Mouse (Mus musculus) lung, postnatal 0 days (tissue): ENCODE results near the gene Macf1. TPM values are rescaled to one million over a fixed set of nuclear protein-coding genes. Genes with fewer than 3 reads are reported as not detected.
"Not testable (repeated sequence)": the region's sequence is repeated elsewhere in the genome, so short reads cannot be mapped to it uniquely, and the experiment has no call there.

Experiments
- ATAC-seq: fragments of 200-750 bp; cut with Nextera tagmentation; 2 replicates; pipeline ENCODE4 v1.8.0; 2017; ENCODE audit warnings: moderate library complexity
- DNase-seq: peaks from one replicate; pipeline ENCODE4 v3.0.0-alpha.2; 2016; ENCODE audit warnings: low spot score
- H3K27ac ChIP-seq: fragments of 300-500 bp; sonication (generic); 2 replicates; pipeline ENCODE4 v1.5.1; 2014; ENCODE audit warnings: antibody characterized with exemption, mild to moderate bottlenecking, low read length, mixed read lengths
- H3K27me3 ChIP-seq: fragments of 300-500 bp; sonication (generic); replicated peaks from 2 replicates; pipeline ENCODE4 v1.6.1; 2014; ENCODE audit warnings: low read length, mixed read lengths; ENCODE audit not compliant: insufficient read depth
- H3K36me3 ChIP-seq: fragments of 300-500 bp; sonication (generic); 2 replicates; pipeline ENCODE4 v1.6.1; 2014; ENCODE audit warnings: low read length, mixed read lengths; ENCODE audit not compliant: insufficient read depth
- H3K4me1 ChIP-seq: fragments of 300-500 bp; sonication (generic); 2 replicates; pipeline ENCODE4 v1.6.1; 2014; ENCODE audit warnings: antibody characterized with exemption, low read depth, low read length, mixed read lengths; ENCODE audit not compliant: insufficient read depth
- H3K4me2 ChIP-seq: fragments of 300-500 bp; sonication (generic); replicated peaks from 2 replicates; pipeline ENCODE4 v1.6.1; 2014; ENCODE audit warnings: low read depth, mild to moderate bottlenecking, low read length, moderate library complexity, mixed read lengths
- H3K4me3 ChIP-seq: fragments of 300-500 bp; sonication (generic); 2 replicates; pipeline ENCODE4 v1.5.1; 2014; ENCODE audit warnings: low read depth, low read length
- H3K9ac ChIP-seq: fragments of 300-500 bp; sonication (generic); replicated peaks from 2 replicates; pipeline ENCODE4 v1.6.1; 2014; ENCODE audit warnings: low read depth, mild to moderate bottlenecking
- H3K9me3 ChIP-seq: fragments of 300-500 bp; sonication (generic); 2 replicates; pipeline ENCODE4 v1.6.1; 2016; ENCODE audit warnings: low read length, mixed read lengths
- CTCF ChIP-seq: IDR thresholded peaks from 2 replicates; pipeline ENCODE4 v1.5.1; 2016; ENCODE audit warnings: antibody characterized with exemption, mild to moderate bottlenecking
- EP300 ChIP-seq: IDR thresholded peaks from 2 replicates; pipeline ENCODE4 v1.6.1; 2016; ENCODE audit warnings: antibody characterized with exemption, mild to moderate bottlenecking, control low read depth
- WGBS: fragments of 180-500 bp; shearing (Covaris S2); extraction: QIAGEN DNeasy Blood & Tissue Kit; methylation state at CpG from one replicate; pipeline ENCODE4 v1.1.7; 2014; 5-methylcytosine and 5-hydroxymethylcytosine counted together
- polyA plus RNA-seq: library from polyadenylated mRNA; unstranded; fragments of >200 nt; fragmentation: Nextera tagmentation; extraction: Ambion mirVana; gene quantifications from 2 replicates; pipeline ENCODE4 v1.2.1, GENCODE M21; 2015

Gene Macf1
- polyA plus RNA-seq, 1 experiment from 2014 or later = 181 TPM

DNA sequence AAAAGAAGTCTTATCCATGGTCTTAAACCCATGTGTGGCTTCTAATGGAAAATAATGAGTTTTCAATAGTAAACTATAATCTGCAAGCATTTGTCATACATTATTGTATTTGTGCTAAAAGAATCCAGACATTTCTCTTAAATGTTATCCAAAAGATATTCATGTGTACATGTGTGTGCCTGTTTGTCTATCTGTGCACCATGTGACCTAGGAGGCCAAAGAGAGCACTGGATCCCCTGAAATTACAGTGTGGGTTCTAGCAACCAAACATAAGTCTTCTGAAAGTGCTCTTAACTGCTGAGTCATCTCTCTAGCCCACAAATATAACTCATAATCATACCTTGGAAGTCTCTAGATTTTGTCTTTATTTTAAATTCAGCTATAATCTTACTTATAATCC is 234.9 kb downstream of the Macf1 start:
- ATAC-seq = no peak
- no peak overlapping the region for H3K9ac ChIP-seq
- TF ChIP-seq EP300 (no peak), CTCF (no peak)

DNA sequence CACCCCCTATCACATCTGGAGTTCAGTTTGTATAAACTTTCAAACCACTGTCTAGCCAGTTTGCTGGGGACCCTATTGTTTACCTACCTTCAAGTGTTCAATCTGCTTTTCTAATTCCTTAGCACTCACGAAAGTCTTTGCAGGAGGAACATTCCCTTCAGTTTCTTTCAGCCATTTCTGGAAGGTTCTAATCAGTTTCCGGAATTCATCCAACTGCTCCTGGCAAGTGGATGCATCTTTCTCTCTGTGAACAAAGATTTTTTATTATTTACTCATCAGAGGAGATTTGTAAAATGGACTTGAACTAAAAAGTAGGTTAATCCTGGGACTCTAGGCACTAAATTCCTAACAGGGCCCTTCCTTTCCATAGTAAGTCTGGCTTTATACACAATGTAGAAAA is 236.1 kb downstream of the Macf1 start:
- Histone ChIP-seq H3K9me3 (no peaks in the 10 kb centered on the region), H3K9ac (no peak overlapping the region), H3K4me1 (no peaks in the 10 kb centered on the region), H3K36me3 (peaks cover 54% of the 10 kb centered on the region), H3K4me3 (no peak overlapping the region), H3K27ac (no peak overlapping the region), H3K4me2 (no peak overlapping the region), H3K27me3 (no peaks in the 10 kb centered on the region)
- ATAC-seq (no peak), DNase-seq (no peak)
- TF ChIP-seq EP300 (no peak), CTCF (no peak)
- 82% methylated on average over 2 of the region's 2 CpGs for WGBS

More for the DNA sequence above, 234.9 kb downstream of the Macf1 start:
- Histone ChIP-seq H3K27ac (no peak overlapping the region), H3K4me1 (no peaks in the 10 kb centered on the region), H3K4me2 (no peak overlapping the region), H3K4me3 (no peak overlapping the region), H3K27me3 (no peaks in the 10 kb centered on the region), H3K9me3 (no peaks in the 10 kb centered on the region), H3K36me3 (peaks cover 57% of the 10 kb centered on the region)
- DNase-seq = no peak

DNA sequence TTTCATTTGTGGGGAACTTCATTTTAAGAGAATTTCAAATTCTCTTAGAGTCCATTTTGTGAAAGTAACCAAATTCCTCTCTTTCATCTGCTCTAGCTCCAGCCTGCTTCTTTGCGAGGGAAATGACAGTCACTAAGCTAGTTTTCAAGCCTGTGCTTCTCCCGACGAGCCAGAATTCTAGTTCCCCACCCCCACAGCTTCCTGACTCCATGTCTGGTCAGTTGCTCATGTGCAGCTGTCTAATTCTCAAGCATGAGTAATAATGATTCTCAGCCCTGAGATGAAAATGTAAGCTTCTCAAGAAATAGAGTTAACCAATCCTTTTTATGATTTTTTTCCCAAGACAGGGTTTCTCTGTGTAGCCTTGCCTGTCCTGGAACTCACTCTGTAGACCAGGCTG is 236.9 kb downstream of the Macf1 start:
- ATAC-seq (no peak), DNase-seq (no peak)
- H3K4me2 ChIP-seq = no peak overlapping the region
- H3K4me3 ChIP-seq = no peak overlapping the region
- H3K4me1 ChIP-seq = no peaks in the 10 kb centered on the region
- H3K9ac ChIP-seq = no peak overlapping the region
- TF ChIP-seq EP300 (no peak), CTCF (no peak)
- no peaks in the 10 kb centered on the region for H3K27me3 ChIP-seq
- peaks cover 49% of the 10 kb centered on the region for H3K36me3 ChIP-seq
- no peak overlapping the region for H3K27ac ChIP-seq
- WGBS = 41% methylated on average over 3 of the region's 3 CpGs
- no peaks in the 10 kb centered on the region for H3K9me3 ChIP-seq

DNA sequence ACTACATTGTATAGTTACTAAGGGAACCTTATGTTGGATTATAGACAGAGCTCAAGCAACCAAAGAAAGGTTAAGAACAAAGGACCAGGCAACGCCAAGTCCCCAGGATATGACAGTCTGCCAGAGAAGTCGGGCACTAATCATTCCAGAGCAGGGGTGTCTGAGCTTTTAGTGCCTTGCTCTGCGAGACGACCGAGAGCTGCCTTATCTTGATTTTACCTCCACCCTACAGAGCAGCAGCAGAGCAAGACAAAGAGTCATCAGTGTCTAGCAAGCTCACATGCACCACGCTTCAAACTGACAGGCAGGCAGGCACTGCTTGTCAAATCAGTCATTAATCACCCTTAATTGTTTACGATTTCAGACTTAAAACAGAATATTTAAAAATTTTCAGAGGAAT is 237.4 kb downstream of the Macf1 start:
- Histone ChIP-seq H3K27me3 (no peaks in the 10 kb centered on the region), H3K27ac (no peak overlapping the region), H3K4me2 (no peak overlapping the region), H3K36me3 (peaks cover 44% of the 10 kb centered on the region), H3K9ac (no peak overlapping the region), H3K4me3 (no peak overlapping the region), H3K9me3 (no peaks in the 10 kb centered on the region), H3K4me1 (no peaks in the 10 kb centered on the region)
- no peak for TF ChIP-seq EP300
- TF ChIP-seq CTCF = no peak
- 32% methylated on average over 7 of the region's 7 CpGs for WGBS
- ATAC-seq = no peak
- no peak for DNase-seq

DNA sequence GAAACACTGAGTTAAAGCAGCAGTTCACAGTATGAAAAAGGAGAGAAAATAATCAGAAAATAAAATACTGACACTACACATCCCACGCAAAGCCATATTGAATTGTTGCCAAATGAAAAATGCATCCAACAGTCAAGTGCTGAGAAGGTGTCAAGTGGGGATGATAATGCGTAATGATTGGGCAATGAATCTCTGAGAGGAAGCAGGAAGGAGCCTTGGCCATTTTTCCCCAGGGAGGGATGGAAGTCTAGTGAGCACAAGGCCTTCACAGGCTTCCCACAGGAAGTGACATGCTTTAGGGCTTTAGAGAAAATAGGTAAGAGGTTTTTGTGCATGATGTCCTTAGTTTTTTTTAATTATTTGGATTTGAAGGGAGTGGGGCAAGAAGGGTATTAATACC is 237.9 kb downstream of the Macf1 start:
- not testable (repeated sequence) for H3K4me3 ChIP-seq, H3K4me2 ChIP-seq, H3K27ac ChIP-seq, H3K4me1 ChIP-seq, DNase-seq, H3K9ac ChIP-seq, ATAC-seq, H3K9me3 ChIP-seq, H3K27me3 ChIP-seq
- peaks cover 42% of the 10 kb centered on the region for H3K36me3 ChIP-seq
- WGBS = 63% methylated on average over 2 of the region's 2 CpGs

DNA sequence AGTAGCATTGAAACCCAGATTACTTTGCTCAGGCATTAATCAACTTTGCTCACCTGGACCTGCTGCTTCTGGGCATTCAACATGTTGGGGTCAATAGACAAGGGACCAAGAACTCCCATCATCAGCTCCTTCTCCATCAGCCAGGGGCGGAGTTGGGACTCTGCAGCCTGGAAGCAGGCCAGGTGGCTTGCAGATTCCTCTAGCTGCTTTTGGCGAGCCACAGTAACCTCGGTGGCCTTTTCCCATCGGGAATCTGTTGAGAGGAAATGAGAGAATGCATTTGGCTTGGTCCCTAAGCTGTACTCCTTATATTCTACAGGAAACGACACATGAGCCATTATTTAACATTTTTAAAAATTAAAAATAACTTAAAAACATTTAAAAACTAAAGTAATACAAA is 245.7 kb downstream of the Macf1 start:
- Histone ChIP-seq H3K9me3 (no peaks in the 10 kb centered on the region), H3K27ac (no peak overlapping the region), H3K4me3 (no peak overlapping the region), H3K4me1 (no peaks in the 10 kb centered on the region), H3K9ac (no peak overlapping the region), H3K27me3 (no peaks in the 10 kb centered on the region), H3K4me2 (no peak overlapping the region), H3K36me3 (peaks cover 52% of the 10 kb centered on the region; the same call in 1 of the 2 replicates)
- DNase-seq (no peak), ATAC-seq (no peak)
- TF ChIP-seq CTCF (no peak), EP300 (no peak)
- WGBS = 48% methylated on average over 5 of the region's 5 CpGs

DNA sequence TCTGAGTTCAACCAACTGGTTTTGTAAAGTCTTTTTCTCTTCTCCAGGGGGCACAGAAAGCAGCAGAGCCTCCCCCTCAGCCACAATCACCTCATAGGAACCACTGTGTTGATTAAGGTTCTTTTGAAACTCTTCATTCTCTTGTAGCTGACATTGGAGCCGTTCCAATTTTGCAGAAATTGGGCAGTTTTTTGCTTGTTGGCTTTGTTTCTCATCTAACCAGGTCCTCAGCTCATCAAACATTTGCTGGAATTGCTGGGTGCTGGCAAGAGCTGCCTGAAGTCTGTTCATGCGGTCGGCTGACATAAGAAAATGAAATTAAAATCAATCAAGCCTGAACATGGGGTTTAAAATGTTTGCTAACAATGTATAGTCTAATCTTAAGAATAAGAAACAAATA is 251.0 kb downstream of the Macf1 start:
- WGBS = 62% methylated on average over 3 of the region's 3 CpGs
- no peak overlapping the region for H3K27ac ChIP-seq
- no peaks in the 10 kb centered on the region for H3K27me3 ChIP-seq
- ATAC-seq = no peak
- no peak for DNase-seq
- H3K4me1 ChIP-seq = peaks cover 3% of the 10 kb centered on the region; the same call in 1 of the 2 replicates
- H3K9ac ChIP-seq = no peak overlapping the region
- H3K4me3 ChIP-seq = no peak overlapping the region
- no peak for TF ChIP-seq CTCF
- TF ChIP-seq EP300 = no peak
- no peaks in the 10 kb centered on the region for H3K9me3 ChIP-seq
- H3K4me2 ChIP-seq = no peak overlapping the region
- H3K36me3 ChIP-seq = peaks cover 38% of the 10 kb centered on the region
